Mouse (Mus musculus) kidney, adult 9 months (tissue): ENCODE data around the gene Aim2.
"Not testable (repeated sequence)": the region's sequence is repeated elsewhere in the genome, so short reads cannot be mapped to it uniquely, and the experiment has no call there.

Experiments
- DNase-seq: peaks from one replicate; pipeline ENCODE4 v3.0.0; 2022

Gene Aim2

DNA sequence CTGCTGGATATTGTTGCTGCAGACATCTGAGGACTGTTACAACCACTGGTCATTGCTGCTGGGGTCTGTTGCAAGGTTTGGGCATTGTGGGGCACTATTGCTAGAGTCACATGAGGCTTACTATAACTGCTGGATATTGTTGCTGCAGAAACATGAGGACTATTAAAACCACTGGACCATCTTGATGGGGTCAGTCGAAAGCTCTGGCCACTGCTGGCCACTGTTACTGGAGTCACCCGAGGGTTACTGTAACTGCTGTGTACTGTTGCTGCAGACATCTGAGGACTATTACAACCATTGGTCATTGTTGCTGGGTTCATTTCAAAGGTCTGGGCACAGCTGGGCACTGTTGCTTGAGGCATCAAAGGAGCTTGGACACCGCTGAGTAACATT is 130.5 kb downstream of the Aim2 start:
- DNase-seq, result not testable (repeated sequence)

DNA sequence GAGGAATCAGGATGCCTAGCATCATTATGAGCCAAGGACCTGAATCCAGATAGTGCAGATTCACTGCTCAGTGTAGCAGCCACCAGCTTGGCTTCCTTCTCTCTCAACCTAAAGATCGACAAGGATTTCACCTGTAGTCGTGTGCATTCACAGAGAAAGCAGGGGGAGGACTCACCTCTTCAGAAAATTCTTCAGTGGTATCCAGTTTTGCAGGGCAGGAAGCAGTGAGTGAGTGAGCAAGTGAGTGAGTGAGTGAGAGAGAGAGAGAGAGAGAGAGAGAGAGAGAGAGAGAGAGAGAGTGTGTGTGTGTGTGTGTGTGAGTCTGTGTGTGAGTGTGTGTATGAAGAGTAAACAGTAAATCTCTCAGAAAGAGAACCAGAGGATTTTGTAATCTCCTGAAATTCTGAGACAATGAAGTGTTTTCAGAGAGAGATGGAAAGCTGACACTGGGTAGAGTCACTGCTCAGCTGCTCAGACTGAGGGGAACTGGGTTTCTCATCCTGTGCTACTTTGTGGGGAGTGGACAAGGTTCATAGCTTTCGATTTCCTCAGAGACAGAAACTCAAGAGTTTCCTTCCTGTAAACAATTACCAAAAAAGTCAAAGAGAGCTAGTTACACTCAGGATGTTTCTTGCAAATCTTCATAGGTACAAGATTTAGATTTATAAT is 140.3 kb downstream of the Aim2 start, which contains the start of gene Ifi206:
Ifi206 (minus strand) TSS at position 230 of the 669 bp plus-strand sequence.
- not testable (repeated sequence) for DNase-seq

DNA sequence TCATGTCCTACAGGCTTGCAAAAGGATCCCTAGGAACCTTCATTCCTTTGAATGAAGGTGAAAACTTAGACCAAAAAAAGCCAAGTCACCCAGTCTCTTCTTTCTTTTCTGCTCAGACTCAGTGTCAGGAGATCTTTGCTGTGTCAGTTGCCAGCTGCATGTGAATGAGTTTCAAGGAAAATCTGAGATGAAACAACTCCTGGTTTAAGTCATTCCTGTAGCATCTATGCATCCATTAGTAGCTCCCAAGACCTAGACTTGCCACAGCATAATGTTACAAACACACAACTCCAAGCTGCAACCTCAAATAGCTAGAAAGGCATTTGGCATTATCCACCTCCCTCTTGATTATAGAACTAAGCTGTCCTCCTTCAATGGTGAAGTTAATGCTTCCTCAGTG is 140.8 kb downstream of the Aim2 start:
- not testable (repeated sequence) for DNase-seq

DNA sequence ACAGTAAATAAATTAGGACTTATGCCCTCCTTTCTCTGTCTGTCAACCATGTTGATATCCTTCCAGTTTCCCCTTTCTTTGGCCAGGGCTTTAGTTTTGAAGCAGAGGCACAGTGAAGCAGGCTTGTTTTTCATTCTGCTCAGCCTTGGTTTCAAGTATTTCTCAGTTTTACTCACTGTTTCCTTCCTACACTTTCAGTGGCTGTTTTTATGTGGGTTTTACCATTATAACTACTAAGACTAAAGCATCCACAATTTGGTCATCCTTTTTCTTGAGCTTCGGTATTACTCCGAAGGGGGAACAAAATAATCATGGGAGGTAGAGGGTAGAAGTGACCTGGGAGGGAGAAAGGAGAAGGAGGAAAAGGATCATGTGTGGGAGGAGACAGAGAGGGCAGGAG is 159.9 kb downstream of the Aim2 start:
- DNase-seq, result not testable (repeated sequence)
